Mouse (Mus musculus): Measurements from ENCODE around the gene Mrpl50.

Gene Mrpl50

DNA sequence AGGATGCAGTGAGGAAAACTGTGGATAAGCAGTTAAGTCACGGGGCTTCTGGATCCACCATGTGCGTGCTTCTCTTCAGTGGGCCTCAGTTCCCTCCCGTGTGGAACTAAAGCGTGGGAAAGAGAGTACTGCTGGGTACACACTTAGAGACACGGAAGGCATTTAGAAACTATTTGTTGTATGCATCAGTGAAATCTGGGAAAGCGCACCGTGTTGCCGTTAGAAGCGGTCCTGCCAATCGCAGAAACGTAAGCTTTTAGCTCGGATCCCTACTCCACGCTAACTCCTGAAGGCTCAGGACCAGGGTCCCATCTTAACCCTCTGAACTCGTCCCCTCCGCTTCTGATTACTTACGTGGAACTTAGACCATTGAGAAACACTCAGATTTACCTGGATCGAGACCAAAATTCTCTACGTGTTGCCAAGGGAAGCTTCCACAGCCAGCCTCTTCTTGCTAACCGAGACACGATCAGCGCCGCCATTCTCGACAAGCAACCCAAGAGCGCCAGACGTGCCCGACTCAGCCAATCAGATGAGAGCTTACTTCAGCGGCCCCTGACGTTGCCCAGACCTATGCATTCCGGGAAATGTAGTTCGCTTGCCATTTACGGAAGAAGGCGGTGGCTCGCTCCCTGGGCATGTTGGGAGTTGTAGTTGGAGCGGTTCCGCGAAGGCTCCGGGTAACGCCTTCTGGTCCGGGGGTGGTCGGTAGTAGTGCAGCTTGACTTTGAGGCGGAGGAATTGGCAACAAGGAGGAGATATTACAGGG, at the start of gene Mrpl50, which contains the start of gene Zfp189:
Gene Mrpl50, minus strand, starts transcription at position 522 of the 769 bp plus-strand sequence.
Gene Zfp189, plus strand, starts transcription at position 605 of the 769 bp plus-strand sequence.
- Histone ChIP-seq H3K4me1 (replicated peaks; ENCODE audit: low read depth, low read length) (peaks cover 38% of the 10 kb centered on the region), H3K9me3 (ENCODE audit: low read length) (no peaks in the 10 kb centered on the region), H3K27me3 (ENCODE audit: insufficient read depth, low read length) (no peaks in the 10 kb centered on the region), H3K4me3 (replicated peaks; ENCODE audit: low read length) (peak within 1 kb of the TSS; percentile 89), H3K36me3 (ENCODE audit: insufficient read depth, low read length) (peaks cover 19% of the 10 kb centered on the region)
- no peak for TF ChIP-seq POU5F1 (IDR thresholded peaks at IDR 0.05; ENCODE audit: borderline replicate concordance, low read length)
- no peak for TF ChIP-seq NANOG (IDR thresholded peaks at IDR 0.05; ENCODE audit: borderline replicate concordance, low read length)
- no peak for TF ChIP-seq CTCF (conservative IDR thresholded peaks at IDR 0.05; ENCODE audit: low read length)

DNA sequence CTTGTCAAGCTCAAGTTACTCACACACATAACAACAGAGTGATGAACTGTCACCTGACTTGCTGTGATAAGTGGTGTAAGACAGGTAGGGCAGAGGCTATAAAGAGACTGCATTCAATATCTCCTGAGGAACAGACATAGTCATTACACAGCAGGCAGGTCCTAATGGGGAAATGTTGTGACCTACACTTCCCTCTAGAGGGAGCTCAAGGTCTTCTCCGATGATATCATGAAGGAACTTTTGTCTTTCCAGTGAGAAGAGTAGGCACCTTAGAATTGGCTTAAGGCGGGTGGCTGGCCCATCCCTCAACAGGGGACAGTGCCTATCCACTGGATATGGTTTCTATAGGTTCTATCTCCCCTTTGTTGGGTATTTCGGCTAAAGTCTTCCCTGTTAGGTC, 46.7 kb upstream of the Mrpl50 start:
- Histone ChIP-seq H3K4me3 (replicated peaks; ENCODE audit: low read length) (no peak overlapping the region), H3K36me3 (ENCODE audit: insufficient read depth, low read length) (no peaks in the 10 kb centered on the region), H3K27me3 (ENCODE audit: insufficient read depth, low read length) (0 out of 2 replicates have a peak, but pooled peaks cover 3% of the 10 kb centered on the region), H3K4me1 (replicated peaks; ENCODE audit: low read depth, low read length) (no peaks in the 10 kb centered on the region), H3K9me3 (ENCODE audit: low read length) (no peaks in the 10 kb centered on the region)
- TF ChIP-seq CTCF (conservative IDR thresholded peaks at IDR 0.05; ENCODE audit: low read length) = peak; percentile 79
- no peak for TF ChIP-seq POU5F1 (IDR thresholded peaks at IDR 0.05; ENCODE audit: borderline replicate concordance, low read length)

DNA sequence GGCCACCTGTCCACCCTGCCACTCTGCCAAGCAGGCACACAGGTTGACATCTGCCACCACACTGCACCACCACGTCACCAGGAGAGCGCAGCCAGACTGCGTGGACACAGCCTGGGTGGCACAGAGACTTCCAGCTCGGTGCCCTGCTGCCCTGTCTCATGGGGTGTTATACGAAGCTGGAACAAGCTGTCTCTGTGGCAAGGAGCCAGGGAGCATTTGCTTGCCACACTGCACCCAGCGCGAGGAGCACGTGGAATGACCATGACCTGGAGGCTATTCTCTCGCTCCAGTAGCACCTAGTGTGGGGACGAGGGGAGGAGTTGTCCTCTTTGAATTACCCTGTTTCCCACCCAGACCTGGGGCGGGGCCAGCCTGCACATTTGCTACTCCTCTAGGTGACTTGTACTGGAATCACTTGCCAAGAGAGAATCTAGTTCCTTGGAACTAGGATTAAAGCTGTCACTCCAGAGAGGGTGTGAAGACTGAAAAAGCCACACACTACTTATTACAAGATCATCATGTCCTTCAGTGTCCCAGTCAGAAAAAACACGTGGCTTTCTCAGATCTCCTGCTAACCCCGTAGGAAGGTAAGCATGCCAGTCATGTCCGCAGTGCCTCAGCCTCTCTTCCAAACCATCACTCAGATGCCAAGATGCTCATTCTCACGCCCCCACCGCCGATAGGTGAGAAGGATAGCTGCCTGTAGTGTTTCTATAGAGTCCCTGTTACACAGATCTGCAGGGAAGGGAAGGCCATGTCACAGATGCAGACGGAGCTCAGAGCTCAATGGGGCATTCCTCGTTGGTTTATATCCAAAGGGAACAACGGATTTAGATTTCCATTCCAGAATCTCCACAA, 39.3 kb upstream of the Mrpl50 start:
- H3K4me1 ChIP-seq (replicated peaks; ENCODE audit: low read depth, low read length) = no peaks in the 10 kb centered on the region
- no peaks in the 10 kb centered on the region for H3K36me3 ChIP-seq (ENCODE audit: insufficient read depth, low read length)
- TF ChIP-seq NANOG (IDR thresholded peaks at IDR 0.05; ENCODE audit: borderline replicate concordance, low read length) (no peak), CTCF (conservative IDR thresholded peaks at IDR 0.05; ENCODE audit: low read length) (no peak), POU5F1 (IDR thresholded peaks at IDR 0.05; ENCODE audit: borderline replicate concordance, low read length) (no peak)
- peaks cover 3% of the 10 kb centered on the region; the same call in 1 of the 2 replicates for H3K27me3 ChIP-seq (ENCODE audit: insufficient read depth, low read length)
- H3K9me3 ChIP-seq (ENCODE audit: low read length) = no peaks in the 10 kb centered on the region
- no peak overlapping the region for H3K4me3 ChIP-seq (replicated peaks; ENCODE audit: low read length)

DNA sequence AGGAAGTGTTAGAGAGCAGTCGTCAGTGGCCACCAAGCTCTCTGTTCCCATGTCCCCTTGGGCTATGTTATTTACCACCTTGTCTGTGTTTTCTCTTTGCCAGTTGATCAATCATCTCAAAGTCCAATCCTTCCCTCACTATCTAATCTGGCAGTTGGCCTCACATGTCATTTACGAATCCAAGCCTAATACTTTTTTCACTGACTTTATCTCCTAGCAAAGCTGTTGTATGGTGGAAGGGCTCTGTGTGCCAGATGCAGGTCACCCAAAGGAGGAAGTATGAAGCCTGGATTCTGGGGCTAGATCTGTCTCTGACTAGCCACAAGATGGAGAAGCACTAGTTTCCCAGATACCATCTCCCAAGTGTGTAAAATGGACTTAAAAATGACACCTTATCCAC, 37.3 kb upstream of the Mrpl50 start:
- TF ChIP-seq CTCF (conservative IDR thresholded peaks at IDR 0.05; ENCODE audit: low read length) (no peak), NANOG (IDR thresholded peaks at IDR 0.05; ENCODE audit: borderline replicate concordance, low read length) (no peak), POU5F1 (IDR thresholded peaks at IDR 0.05; ENCODE audit: borderline replicate concordance, low read length) (no peak)
- H3K36me3 ChIP-seq (ENCODE audit: insufficient read depth, low read length) = no peaks in the 10 kb centered on the region
- H3K9me3 ChIP-seq (ENCODE audit: low read length) = no peaks in the 10 kb centered on the region
- H3K4me1 ChIP-seq (replicated peaks; ENCODE audit: low read depth, low read length) = no peaks in the 10 kb centered on the region
- no peaks in the 10 kb centered on the region; the same call in 1 of the 2 replicates for H3K27me3 ChIP-seq (ENCODE audit: insufficient read depth, low read length)
- no peak overlapping the region for H3K4me3 ChIP-seq (replicated peaks; ENCODE audit: low read length)

DNA sequence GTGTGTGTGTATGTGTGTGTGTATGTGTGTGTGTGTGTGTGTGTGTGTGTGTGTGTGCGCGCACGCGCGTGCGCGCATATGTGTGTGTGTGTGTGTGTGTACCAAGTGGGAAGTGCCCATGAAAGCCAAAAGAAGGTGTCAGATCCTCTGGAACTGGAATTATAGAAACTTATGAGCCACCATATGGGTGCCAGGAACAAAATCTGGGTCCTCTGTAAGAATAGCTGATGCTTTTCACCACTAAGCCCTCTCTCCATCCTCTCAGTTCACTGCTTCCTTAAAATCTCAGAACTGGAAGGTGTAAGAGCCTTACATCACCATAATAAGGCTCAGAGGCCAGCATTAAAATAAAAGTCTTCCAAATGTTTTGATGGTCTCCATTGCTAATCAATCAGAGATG, 36.5 kb upstream of the Mrpl50 start:
- Histone ChIP-seq H3K4me3 (replicated peaks; ENCODE audit: low read length) (no peak overlapping the region), H3K4me1 (replicated peaks; ENCODE audit: low read depth, low read length) (no peaks in the 10 kb centered on the region), H3K9me3 (ENCODE audit: low read length) (no peaks in the 10 kb centered on the region), H3K36me3 (ENCODE audit: insufficient read depth, low read length) (no peaks in the 10 kb centered on the region), H3K27me3 (ENCODE audit: insufficient read depth, low read length) (no peaks in the 10 kb centered on the region; the same call in 1 of the 2 replicates)
- no peak for TF ChIP-seq POU5F1 (IDR thresholded peaks at IDR 0.05; ENCODE audit: borderline replicate concordance, low read length)
- no peak for TF ChIP-seq CTCF (conservative IDR thresholded peaks at IDR 0.05; ENCODE audit: low read length)
- no peak for TF ChIP-seq NANOG (IDR thresholded peaks at IDR 0.05; ENCODE audit: borderline replicate concordance, low read length)

DNA sequence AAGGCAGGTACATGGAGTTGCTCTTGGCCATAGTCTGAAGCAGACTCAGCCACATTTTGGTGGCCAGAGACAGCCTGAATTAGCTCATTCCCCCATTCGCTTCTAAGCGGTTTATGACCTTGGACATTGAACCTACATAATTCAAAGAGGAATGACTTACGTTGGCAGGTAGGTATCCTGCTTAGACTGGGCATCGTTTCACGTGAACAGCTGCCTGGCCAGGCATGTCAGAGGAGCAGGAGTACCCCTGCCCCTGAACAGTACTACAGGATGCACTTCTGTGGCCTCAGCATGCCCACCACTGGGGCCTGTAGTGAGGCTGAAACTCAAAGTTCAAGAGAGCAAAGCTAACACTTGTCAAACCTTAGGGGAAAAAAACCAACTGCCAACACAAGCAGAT, 32.5 kb upstream of the Mrpl50 start:
- no peaks in the 10 kb centered on the region for H3K27me3 ChIP-seq (ENCODE audit: insufficient read depth, low read length)
- H3K4me3 ChIP-seq (replicated peaks; ENCODE audit: low read length) = no peak overlapping the region
- no peak for TF ChIP-seq CTCF (conservative IDR thresholded peaks at IDR 0.05; ENCODE audit: low read length)
- no peak for TF ChIP-seq POU5F1 (IDR thresholded peaks at IDR 0.05; ENCODE audit: borderline replicate concordance, low read length)
- no peak for TF ChIP-seq NANOG (IDR thresholded peaks at IDR 0.05; ENCODE audit: borderline replicate concordance, low read length)
- H3K36me3 ChIP-seq (ENCODE audit: insufficient read depth, low read length) = no peaks in the 10 kb centered on the region
- no peaks in the 10 kb centered on the region for H3K9me3 ChIP-seq (ENCODE audit: low read length)
- H3K4me1 ChIP-seq (replicated peaks; ENCODE audit: low read depth, low read length) = no peaks in the 10 kb centered on the region

DNA sequence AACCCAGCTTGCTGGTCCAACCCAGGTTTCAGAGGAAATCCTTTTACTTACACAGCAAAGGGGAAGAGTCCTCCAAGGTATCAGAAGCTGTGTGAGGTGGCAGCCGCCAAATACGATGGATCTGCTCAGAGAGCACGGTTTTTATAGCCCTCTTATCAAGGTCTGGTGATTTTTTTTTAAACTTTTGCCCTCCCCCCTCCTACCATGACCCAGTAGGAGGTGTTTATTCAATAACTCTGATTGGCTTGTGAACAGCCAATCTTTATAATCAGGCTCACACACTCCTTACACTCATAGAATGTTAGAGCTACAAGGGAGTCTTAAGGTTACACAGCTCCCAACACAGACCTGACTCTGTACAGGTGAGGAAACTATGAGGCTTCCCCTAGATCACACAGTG, 28.5 kb upstream of the Mrpl50 start, which contains the start of gene Aldob:
Gene Aldob, minus strand, starts transcription at position 164 of the 400 bp plus-strand sequence.
- Histone ChIP-seq H3K4me3 (replicated peaks; ENCODE audit: low read length) (no peak within 1 kb of the TSS), H3K4me1 (replicated peaks; ENCODE audit: low read depth, low read length) (no peaks in the 10 kb centered on the region)
- no peak for TF ChIP-seq CTCF (conservative IDR thresholded peaks at IDR 0.05; ENCODE audit: low read length)
- TF ChIP-seq POU5F1 (IDR thresholded peaks at IDR 0.05; ENCODE audit: borderline replicate concordance, low read length) = no peak

DNA sequence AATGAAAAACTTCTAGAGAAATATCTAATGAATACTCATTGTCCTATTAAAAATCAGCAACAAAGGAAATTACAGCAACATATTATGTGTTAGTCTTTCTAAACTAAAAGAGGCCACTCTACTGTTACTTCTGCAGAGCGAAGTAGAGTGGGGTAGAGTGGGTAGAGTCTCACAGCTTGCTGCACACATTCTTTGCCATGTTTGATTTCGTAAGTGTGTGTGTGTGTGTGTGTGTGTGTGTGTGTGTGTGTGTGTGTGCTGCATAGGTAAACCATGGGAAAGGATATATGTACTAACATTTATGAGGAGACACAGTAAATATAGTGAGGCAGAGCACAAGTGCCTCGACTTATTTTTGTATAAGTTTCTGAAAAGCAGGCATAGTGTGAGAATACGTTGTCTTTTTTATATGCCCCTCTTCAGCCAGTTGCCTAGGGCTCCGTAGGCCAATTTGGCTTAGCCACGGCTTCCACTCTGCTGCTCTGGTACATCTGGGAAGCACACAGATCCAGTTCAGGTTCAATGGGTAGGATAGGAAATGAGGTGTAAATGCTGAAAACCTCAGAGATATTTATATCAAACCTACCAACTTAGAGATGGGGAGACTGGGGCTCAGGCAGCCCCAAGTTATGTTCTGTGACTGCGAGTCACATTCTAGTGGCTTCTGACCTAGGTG, 26.8 kb upstream of the Mrpl50 start:
- TF ChIP-seq NANOG (IDR thresholded peaks at IDR 0.05; ENCODE audit: borderline replicate concordance, low read length) = no peak
- no peak for TF ChIP-seq CTCF (conservative IDR thresholded peaks at IDR 0.05; ENCODE audit: low read length)
- no peak for TF ChIP-seq POU5F1 (IDR thresholded peaks at IDR 0.05; ENCODE audit: borderline replicate concordance, low read length)
- no peaks in the 10 kb centered on the region for H3K4me1 ChIP-seq (replicated peaks; ENCODE audit: low read depth, low read length)
- H3K27me3 ChIP-seq (ENCODE audit: insufficient read depth, low read length) = no peaks in the 10 kb centered on the region
- no peak overlapping the region for H3K4me3 ChIP-seq (replicated peaks; ENCODE audit: low read length)
- H3K36me3 ChIP-seq (ENCODE audit: insufficient read depth, low read length) = no peaks in the 10 kb centered on the region
- no peaks in the 10 kb centered on the region for H3K9me3 ChIP-seq (ENCODE audit: low read length)

More for the DNA sequence above, 28.5 kb upstream of the Mrpl50 start, which contains the start of gene Aldob:
- H3K9me3 ChIP-seq (ENCODE audit: low read length) = no peaks in the 10 kb centered on the region
- H3K27me3 ChIP-seq (ENCODE audit: insufficient read depth, low read length) = no peaks in the 10 kb centered on the region
- H3K36me3 ChIP-seq (ENCODE audit: insufficient read depth, low read length) = no peaks in the 10 kb centered on the region

Data from E14TG2a.4 (cell line).